Mouse (Mus musculus) monocyte, adult 5-6 weeks (primary cell): ENCODE measurements around the gene Gpr107. TPM values are rescaled to one million over a fixed set of nuclear protein-coding genes. Genes with fewer than 3 reads are reported as not detected.
"Not testable (repeated sequence)": the region's sequence is repeated elsewhere in the genome, so short reads cannot be mapped to it uniquely, and the experiment has no call there.

ENCODE experiments used
- ATAC-seq: fragments of 153-309, 156-312 bp; replicated peaks from 2 replicates; pipeline ENCODE4 v1.8.0; 2017; ENCODE audit warnings: mild to moderate bottlenecking; ENCODE audit not compliant: low TSS enrichment, insufficient number of reproducible peaks, severe bottlenecking, poor library complexity, low FRiP score
- total RNA-seq: library from RNA; stranded (forward); fragments of 200-1000, 200-491, 200-594 nt; gene quantifications from 3 replicates; pipeline ENCODE4 v1.2.3, GENCODE M21; 2017

Gpr107 gene
- total RNA-seq, 1 experiment from 2014 or later, result 35.7 TPM

DNA sequence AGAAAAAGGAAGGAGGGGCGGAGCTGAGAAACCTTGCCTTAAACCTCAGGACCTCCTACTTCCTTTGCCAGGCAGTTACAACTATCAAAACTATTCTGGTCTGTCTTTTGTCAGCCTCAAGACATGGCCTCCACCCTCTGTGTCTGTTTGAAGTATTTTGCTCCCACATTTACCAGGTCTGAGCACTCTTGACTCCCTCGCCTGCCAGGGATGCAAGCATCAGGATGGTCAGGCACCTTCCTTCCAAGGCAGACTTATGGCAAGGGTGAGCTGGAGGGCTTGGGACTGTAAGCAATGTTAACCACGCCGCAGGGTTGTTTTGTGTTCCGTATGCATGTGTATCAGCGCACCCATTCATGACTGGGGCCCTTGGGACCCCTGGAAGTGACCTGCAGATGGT lies 8.8 kb upstream of the Gpr107 start:
- ATAC-seq, result 0 out of 2 replicates have a peak, but pooled peaks have one; percentile 41

GRCm38 (mm10) chr2:31143768-31144695 lies 8.1 kb upstream of the Gpr107 start:
- ATAC-seq, result no peak

GRCm38 (mm10) chr2:31144901-31145300 lies 7.2 kb upstream of the Gpr107 start:
- no peak for ATAC-seq

DNA sequence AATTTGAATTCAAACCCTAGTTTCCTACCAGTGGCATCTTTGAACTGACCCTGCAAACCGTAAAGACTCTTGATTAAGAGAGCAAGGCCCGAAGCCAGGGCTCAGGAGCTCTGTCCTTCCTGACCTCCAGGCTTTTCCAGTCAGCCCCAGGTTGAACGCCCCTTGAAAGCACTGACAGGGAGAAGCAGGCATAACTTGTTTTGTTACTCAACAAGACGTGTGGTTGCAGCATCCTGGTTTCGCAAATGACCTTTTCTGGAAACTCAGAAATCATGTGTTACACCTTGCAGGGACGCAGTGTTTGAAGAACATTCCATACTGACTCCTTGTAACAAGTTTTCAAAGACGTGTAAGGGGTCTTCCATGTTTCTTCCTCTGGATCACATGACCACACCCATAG lies 5.1 kb upstream of the Gpr107 start:
- peak; percentile 23; the same call in 1 of the 2 replicates for ATAC-seq

- ATAC-seq, result no peak
Observed at GRCm38 (mm10) chr2:31150762-31151161, 1.4 kb upstream of the Gpr107 start.

- no peak for ATAC-seq
Observed at GRCm38 (mm10) chr2:31156846-31157245, 4.7 kb downstream of the Gpr107 start.

DNA sequence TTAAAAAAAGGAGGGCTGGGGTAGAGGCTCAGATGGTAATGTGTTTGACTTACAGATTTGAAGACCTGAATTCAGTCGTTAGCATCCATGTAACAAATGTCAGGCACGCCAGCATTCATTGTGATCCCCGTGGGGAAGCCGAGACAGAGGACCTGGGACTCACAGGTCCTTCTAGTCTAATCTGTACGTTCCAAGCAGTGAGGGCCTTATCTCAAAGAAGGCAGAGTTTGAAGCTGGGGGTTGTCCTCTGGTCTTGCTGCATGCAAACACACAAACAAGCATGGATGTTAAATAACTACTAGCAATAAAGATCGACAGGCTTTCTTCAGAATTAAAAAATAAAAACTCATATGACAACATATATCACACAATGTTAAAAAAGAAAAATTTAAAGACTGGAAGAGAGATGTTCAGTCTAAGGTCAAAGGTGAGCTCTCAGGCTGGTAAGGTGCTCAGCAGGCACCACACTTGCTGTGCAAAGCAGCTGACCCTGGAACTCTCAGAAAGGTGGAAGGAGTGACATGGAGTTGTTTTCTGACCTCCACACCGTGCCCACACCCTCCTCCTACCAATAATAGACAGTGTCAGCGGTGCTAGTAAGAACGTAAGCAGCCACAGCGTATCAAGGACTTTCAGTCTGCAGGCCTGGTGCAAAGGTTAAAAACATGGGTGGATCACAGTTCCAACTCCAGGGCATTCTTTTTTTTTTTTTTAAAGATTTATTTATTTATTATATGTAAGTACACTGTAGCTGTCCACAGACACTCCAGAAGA lies 8.2 kb downstream of the Gpr107 start:
- no peak for ATAC-seq

- ATAC-seq, result no peak
Observed at GRCm38 (mm10) chr2:31161620-31162019, 9.5 kb downstream of the Gpr107 start.

DNA sequence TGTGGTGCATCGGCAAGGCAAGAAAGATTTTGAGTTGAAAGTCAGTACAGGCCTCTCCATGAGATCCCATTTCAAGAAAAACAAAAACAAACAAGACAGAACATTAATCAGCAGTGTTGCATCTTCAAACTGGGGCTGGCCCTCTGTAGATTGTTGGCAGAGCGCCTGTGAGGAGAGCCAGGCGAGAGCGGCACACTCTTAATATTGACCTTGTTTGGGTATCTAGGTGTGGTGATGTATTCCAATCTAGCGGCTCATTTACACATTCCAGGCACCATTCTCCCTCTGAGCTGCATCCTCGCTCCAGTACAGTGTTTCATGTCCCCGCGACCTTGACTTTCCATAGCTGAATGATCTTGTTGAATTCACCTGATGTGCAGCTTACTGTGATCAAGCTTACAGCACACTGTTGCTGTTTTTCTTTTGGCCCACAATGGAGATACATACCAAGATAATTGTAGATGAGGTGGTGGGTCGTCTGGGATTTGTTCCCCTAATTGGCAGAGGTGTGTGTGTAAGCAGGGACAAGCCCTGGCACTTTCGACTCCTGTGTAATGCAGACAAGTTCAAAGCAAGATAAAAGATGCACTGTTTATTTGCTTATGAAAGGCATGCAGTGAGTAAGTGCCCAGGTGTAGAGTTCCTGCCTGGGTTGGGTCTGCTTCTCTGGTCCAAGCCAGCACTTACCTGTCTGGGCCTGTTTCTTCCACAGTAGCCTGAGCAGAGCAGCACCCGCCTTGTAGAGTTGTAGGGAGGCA lies 11.4 kb downstream of the Gpr107 start:
- ATAC-seq, result no peak

DNA sequence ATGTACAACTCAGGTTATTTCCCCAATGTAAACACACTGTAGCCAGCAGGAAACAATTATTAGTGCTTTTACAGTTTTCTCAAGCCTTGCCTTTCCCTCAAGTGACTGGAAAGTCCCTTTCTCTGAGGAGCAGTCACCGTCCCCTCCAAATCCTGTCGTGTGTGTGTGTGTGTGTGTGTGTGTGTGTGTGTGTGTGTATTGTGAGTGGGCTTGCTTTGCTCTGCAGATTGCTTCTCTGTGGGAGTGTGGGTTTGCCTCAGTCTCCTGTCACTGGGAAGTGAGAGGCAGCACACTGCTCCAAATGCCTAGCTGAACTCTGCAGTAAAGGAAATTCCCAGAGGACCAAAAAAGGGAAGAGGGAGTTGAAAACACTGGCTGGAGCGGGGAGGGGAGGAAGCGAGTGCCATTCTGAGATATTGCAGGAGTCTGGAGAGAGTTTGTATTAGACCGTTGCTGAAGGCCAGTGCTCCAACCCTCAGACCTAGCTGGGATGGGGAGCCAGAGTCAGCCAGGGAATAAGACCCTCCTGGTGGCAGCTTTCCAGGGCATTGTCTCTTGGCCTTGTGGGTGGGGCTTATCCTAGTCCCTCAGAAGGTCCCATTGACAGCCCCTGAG lies 12.8 kb downstream of the Gpr107 start:
- ATAC-seq, result no peak

DNA sequence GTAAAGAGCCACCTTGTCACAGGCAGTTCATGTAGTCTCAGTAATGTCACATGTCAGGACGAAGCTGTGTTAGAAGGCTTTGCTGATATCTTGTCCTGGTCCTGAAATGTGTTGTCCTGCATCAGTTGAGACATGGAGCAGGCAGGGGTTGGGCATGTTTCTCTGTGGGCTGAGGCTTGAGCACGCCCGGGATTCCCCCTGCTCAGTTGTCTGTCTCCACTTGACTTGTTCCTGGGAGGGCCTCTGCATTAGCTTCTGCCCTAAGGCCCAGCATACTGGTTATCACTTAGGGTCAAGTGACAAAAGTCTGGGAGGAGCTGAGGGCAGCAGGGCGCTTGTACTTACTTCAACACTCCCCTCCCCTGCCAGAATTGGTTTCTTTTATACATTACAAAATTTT lies 13.4 kb downstream of the Gpr107 start:
- ATAC-seq, result no peak

- ATAC-seq, result not testable (repeated sequence)
Observed at GRCm38 (mm10) chr2:31167571-31167970, 15.5 kb downstream of the Gpr107 start.

DNA sequence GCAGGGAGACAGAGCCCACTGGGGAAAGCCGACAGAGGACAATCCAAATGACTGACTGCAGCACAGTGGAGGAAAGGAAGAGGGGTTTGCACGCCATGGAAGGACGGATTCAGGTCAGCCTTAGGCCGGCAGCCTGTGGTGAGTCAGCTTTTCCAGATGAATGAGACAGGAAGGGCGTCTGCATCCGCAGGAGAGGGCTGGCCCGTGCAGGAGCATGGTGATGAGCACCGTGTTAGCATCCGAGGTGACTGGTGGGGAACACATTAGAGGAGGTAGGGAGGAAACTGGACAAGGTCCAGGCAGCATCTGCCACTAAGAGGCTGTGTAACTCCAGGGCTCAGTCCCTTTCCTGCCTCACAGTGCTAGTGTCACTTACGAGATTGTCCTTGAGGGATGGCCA lies 16.9 kb downstream of the Gpr107 start:
- no peak for ATAC-seq

DNA sequence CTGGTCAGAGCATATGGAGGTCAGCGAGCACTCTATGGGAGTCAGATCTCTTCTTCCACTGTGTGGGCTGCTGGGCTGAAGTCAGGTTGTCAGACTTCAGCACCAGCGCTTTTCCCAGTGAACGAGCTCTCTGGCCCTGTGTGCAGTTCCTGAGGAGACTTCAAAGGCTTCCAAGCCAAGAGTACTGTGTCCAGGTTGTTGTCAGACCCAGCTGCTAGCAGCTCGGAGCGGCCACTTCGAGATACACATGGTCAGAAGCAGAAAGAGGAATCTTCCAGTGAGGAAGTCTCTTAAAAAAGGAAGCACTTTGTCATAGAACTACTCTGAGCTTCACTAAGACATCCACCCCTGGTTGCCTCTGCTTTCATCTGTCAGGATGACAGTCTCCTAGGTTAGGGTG lies 18.0 kb downstream of the Gpr107 start:
- ATAC-seq, result peak; percentile 48

GRCm38 (mm10) chr2:31172001-31172400 lies 19.9 kb downstream of the Gpr107 start:
- ATAC-seq, result peak; percentile 55

DNA sequence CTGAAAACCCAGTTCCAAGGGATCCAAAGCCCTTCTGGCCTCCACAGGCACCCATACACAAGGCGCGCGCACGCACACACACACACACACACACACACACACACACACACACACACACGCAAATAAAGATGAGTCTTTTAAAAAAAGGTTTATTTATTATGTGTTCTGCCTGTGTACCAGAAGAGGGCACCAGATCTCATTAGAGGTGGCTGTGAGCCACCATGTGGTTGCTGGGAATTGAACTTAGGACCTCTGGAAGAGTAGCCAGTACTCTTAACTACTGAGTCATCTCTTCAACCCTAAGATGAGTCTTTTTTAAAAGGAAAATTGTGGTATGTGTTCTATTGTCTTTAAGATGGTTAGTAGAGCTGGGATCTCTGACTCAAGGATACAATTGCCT lies 20.4 kb downstream of the Gpr107 start:
- ATAC-seq, result no peak

DNA sequence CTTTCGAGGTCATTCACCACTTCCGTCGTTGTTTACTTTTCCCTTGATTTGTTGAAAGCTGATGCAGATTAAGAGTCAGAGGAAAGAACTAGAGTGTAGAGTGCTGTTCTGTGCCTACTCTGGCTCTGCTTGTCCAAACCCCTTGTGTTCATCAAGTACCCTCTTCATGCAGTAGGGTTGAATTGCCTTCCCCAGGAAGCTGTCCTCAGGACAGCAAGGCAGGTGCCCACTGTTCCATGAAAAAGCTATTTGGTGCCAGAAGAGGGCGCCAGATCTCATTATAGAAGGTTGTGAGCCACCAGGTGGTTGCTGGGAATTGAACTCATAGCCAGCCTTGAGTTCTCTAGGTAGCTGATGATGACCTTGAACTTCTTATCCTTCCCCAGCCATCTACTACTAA lies 21.2 kb downstream of the Gpr107 start:
- no peak for ATAC-seq

DNA sequence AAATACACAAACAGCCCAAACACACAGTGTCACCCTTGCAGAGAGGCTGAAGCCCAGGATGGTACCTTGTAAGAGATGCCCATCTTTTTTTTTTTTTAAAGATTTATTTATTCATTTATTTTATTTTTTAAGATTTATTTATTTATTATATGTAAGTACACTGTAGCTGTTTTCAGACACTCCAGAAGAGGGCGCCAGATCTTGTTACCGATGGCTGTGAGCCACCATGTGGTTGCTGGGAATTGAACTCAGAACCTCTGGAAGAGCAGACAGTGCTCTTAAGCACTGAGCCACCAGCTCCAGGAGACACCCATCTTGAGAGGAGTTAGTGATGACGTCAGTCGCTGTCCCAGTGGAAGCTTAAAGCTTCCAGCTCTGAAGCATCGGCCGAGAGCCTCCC lies 26.5 kb downstream of the Gpr107 start:
- ATAC-seq, result not testable (repeated sequence)

DNA sequence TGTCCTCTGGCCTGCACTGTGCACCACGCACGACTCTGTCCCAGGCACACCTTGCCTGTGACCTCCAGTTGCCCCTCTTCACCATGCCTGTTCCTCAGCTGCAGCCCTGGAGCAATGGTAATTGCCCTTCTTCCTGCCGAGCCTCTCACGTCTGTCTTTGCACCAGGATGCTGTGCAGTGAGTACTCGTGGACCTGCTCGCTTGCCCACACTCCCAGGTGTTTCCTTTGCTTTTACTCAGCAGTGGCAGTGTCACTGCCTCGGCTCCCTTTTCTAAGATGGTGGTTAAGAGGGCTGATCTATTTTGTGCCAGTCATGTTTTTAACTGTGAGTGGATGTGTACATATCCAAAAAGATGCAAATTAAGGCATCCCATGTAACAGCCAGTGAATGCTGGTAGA lies 27.4 kb downstream of the Gpr107 start:
- ATAC-seq, result no peak
